Mouse (Mus musculus) thymus, postnatal 36 days (tissue): ENCODE measurements around the gene Ccar1.
"Not testable (repeated sequence)": the region's sequence is repeated elsewhere in the genome, so short reads cannot be mapped to it uniquely, and the experiment has no call there.

Experiments
- DNase-seq, 2 experiments: peaks; one replicate each; pipeline ENCODE4 v3.0.0; 2022; ENCODE audit warnings: mixed read lengths in 2 of 2

Ccar1 gene

DNA sequence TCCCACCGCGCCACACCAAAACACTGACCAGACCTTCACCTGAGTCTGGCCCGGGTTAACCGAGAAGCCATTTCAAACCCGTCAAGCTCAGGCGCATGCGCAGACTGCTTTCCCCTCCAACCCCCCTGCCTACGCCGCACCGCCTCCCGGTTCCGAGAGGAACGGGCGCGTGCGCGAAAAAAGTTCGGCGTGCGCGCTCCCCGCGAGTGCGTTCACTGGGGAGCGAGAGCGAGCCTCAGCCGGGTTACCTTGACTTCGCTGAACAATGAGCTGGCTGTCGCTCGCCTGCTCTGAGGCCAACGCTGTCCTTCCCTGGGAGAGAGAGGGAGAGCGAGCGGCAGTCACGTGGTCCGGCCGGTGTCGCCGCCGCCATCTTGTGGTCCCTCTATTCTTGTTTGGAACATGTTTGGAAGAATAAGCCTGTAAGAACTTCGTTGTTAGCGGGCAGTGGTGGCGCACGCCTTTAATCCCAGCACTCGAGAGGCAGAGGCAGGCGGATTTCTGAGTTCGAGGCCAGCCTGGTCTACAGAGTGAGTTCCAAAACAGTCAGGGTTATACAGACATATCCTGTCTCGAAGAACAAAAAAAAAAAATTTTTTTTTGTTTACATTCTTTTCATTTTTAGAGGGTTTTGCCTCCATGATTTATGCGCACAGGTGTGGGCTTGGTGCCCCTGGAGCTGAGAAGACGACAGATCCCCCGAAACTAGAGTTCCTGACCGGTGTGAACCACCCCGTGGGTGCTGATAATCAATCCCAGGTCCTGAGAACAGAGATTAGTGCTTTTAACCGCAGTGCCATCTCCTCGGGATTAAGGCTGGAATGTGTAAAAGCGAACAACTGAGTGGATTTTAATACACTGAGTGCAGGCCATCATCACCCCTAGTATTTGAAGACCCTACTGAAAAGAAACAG is at the start of gene Ccar1:
TSS of gene Ccar1 (minus strand) at position 110 of the 914 bp plus-strand sequence.
- peak; percentile 99 for DNase-seq

GRCm38 (mm10) chr10:62840687-62841086 is 48.6 kb upstream of the Ccar1 start:
- no peak for DNase-seq

DNA sequence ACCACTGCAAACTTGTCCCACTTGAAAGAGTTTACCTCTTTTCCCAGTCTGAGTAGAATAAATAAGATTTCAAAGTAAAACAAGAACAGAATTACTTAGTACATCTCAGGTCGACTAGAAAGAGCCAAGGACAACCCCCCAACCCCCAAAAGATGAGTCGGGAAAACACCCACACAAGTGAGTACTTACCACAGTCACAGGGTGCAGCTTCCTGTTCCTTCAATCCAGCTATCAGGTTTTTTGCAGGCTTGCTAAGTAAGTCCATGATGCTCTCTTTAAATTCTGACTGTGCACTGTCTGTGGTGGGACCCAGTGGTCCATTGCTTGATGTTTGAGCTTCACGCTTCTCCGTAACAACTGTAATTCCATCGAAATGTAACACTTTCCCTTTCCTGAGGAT is 45.9 kb upstream of the Ccar1 start:
- no peak for DNase-seq

GRCm38 (mm10) chr10:62832783-62833182 is 40.7 kb upstream of the Ccar1 start:
- DNase-seq: no peak

DNA sequence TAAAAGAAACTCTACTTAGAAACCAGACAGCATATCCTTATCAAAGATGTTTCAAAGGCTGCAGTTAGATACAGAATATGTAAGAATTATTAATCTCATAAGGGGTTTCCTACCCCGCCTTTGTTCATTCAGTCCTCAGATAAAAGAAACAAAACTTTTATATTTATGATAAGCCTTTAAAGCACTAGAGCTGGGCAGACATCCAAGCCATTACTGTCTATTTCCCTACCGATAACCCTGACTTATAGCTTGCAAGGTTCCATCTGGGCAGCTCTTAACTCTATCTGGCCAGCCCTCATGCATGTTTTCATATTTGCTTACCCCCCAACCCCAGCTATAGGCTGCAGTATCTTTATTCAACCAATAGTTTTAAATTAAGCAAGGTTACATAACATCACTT is 39.5 kb upstream of the Ccar1 start:
- DNase-seq: no peak

DNA sequence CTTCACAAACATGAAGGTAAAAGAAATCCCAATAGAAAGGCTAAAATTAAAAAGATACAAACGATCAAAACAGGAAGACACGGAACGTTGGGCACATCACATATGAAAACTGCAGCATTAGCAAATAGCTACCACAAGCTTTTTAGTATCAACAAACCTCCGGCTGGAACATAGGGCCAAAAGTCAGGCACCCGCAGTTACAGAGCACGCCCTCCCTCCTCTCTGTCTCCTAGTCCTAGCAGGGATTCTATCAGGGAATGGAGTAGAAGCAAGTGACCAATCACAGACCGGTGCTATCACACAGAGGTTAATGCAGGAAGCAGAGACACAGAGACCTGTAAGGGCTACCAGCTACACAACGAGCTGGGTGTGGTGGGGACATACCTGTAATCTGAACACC is 32.4 kb upstream of the Ccar1 start:
- DNase-seq: no peak

DNA sequence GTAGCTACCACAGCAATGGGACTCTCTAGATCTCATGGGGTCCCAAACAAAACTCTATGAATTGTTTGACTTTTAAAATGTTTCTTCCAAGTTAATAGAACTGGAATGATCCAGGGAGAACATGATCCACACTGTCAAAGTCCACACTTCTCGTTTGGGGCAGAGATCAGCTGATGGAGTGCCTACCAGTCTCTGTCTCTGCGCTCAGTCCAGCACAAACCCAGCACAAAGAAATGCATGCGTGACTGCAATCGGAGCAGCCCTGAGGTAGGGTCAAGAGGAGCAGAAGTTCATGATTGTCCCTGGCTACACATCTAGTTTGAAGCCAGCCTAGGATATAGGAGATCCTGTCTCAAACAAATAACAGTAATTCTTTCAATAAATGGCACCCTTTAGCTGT is 31.3 kb upstream of the Ccar1 start:
- no peak for DNase-seq

GRCm38 (mm10) chr10:62810010-62810409 is 17.9 kb upstream of the Ccar1 start:
- DNase-seq: no peak

DNA sequence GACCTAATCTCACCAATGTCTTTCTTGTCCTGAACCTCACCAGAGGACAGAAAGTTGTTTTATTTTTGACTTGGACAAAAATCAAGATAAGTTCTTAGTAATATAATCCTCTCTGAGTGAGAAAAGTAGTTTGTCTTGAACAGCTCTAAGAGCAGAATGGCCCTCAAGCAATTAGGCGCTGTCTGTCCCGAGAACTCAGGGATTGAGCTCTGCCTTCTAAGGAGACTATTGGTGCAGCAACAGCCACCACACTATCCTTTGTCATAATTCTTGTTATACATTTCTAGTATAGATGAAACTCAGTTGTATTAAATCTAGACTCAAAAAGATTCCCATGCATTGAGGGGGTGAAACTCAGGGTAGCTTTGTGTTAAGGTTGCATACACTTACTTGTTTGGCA is 16.7 kb upstream of the Ccar1 start:
- DNase-seq: no peak

- no peak for DNase-seq
Observed at GRCm38 (mm10) chr10:62808316-62808715, 16.2 kb upstream of the Ccar1 start.

DNA sequence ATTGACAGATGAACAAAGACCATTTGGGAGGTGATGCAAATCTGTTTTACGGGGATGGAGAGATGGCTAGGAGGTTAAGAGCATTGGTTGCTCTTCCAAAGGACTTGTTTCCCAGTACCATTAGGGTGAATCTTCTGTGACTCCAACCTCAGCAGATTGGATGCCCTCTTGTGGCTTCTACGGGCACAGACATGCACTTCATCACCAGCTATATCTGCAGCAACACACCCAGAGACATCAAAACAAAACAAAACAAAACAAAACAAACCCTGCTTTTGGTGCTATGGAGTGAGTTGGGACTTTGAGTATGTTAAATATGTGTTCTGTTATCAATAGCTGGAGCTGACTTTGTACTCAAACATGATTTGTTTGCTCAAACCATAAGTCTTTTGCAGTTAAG is 12.0 kb upstream of the Ccar1 start:
- DNase-seq: no peak

GRCm38 (mm10) chr10:62803296-62803695 is 11.2 kb upstream of the Ccar1 start:
- no peak for DNase-seq

- DNase-seq: no peak
Observed at GRCm38 (mm10) chr10:62794221-62794620, 2.1 kb upstream of the Ccar1 start.

GRCm38 (mm10) chr10:62793091-62793453 is 986 bp upstream of the Ccar1 start:
- no peak for DNase-seq

- DNase-seq: no peak
Observed at GRCm38 (mm10) chr10:62791251-62792176, 572 bp downstream of the Ccar1 start.

- not testable (repeated sequence) for DNase-seq
Observed at GRCm38 (mm10) chr10:62781776-62782175, 10.3 kb downstream of the Ccar1 start.

GRCm38 (mm10) chr10:62750781-62751180 is 41.3 kb downstream of the Ccar1 start:
- DNase-seq: no peak

DNA sequence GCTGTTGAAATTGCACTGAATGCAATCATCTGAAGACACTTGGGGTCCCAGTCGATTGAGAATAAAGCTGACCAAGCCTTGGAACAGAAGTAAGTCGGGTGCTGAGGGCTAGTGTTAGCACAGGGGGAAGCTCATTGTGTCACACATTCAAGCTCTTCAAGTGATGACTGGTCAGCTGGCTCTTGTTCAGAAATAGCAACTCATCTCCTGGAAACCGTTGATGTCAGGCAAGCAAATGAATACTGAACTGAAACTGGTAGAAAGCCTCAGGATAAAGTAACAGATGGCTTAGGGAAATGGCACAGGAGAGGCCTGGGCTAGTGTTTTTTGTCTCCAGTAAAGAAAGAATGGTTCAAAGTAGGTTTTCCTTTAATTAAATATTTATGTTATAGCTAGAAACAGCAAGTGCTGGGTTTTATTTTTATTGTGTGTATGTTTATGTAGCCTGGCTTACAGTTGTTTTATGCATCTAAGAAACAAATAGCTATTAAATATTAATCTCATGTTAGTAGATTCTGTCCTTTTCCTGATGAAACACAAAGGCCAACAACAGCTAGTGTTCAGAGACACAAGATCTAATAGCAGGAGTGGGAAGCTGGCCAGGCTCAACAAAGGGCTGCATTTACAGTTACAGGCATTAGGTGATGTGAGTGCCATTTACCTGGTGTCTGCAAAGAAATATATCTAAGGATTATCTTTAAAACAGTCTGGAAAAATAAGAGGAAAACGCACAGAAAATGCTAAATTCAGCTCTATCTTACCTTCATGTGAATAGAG is 51.9 kb downstream of the Ccar1 start:
- DNase-seq: no peak

- no peak for DNase-seq
Observed at GRCm38 (mm10) chr10:62736965-62737688, 55.0 kb downstream of the Ccar1 start.

- DNase-seq: no peak
Observed at GRCm38 (mm10) chr10:62730826-62731225, 61.3 kb downstream of the Ccar1 start.

- DNase-seq: peak; percentile 63 to 67
Observed at GRCm38 (mm10) chr10:62725771-62726687, 66.1 kb downstream of the Ccar1 start, which contains the start of gene Stox1. TSS of gene Stox1 (minus strand) at chr10:62726128.
